Mouse (Mus musculus): ENCODE data around the gene Fam222a.

Fam222a gene

DNA sequence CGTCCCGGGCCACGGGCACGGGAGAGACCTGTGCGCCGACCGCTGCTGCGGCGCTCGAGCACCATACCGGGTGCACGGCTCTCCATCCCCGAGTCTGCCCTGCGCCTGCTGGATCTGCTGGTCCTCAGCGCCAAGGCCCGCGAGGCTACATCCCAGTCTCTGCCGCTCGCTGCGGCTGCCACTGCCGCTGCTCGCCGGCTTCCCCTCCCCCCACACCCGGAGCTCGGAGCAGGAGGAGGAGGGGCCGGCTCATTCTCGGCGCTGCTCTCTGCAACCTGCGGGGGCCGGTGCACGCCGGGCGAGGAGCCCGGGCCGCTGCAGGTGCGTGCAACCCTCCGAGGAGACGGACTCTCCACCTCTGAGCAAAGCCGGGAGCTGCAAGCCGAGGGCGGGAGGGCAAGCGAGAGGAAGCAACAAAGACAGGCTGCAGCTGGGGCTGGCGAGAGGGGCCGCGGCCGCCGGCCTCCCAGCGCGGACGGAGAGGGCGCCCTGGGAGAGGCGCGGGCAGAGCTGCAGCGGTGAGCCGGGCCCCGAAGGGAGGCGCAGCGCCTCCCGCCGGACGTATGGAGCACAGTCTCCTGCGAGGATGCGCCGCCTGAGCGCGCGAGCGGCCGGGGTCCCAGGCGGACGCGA, at the start of gene Fam222a:
Gene Fam222a, plus strand, starts transcription at position 452 of the 633 bp plus-strand sequence.
- DNase-seq (ENCODE audit: low spot score), result peak; percentile 62

- no peak for DNase-seq (ENCODE audit: low spot score)
Measured at GRCm38 (mm10) chr5:114528355-114528754, 39.5 kb upstream of the Fam222a start.

DNA sequence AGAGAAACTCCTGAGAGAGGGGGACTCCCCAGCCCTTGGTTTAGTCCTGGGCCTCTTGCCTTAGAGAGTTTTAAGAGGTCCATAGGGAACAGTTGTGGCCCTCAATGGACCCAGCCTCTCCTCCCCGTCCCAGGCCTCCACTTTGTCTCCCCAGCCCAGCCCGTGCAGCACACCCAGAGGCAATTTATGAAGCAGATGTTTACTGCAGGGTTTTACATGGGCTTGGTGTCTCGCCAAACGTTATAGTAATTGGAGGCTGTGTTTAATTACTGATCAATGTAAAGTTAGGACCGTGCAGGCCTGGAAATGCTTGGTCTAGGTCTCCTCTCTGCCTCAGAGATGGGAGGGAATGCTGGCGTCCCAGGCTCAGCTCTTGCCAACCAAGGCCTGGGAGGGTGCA, 37.5 kb upstream of the Fam222a start:
- DNase-seq (ENCODE audit: low spot score), result no peak

DNA sequence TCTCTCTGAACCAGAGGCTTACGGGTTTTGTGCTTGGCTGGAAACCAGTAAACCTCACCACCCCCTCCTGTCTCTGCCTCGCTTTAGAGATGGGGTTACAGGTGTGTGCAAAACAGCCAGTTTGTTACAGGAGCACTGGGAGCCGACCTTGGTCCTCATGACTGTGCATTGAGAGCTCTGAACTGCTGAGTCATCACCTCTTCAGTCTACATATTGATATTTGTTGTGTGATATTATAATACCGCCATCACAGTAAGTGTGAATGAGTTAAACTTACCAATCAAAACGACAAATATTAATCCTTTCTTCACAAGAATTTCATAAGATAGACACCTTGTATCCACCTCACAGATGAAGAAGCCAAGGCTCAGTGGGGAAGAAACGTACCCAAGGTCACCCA, 35.8 kb upstream of the Fam222a start:
- DNase-seq (ENCODE audit: low spot score), result no peak

DNA sequence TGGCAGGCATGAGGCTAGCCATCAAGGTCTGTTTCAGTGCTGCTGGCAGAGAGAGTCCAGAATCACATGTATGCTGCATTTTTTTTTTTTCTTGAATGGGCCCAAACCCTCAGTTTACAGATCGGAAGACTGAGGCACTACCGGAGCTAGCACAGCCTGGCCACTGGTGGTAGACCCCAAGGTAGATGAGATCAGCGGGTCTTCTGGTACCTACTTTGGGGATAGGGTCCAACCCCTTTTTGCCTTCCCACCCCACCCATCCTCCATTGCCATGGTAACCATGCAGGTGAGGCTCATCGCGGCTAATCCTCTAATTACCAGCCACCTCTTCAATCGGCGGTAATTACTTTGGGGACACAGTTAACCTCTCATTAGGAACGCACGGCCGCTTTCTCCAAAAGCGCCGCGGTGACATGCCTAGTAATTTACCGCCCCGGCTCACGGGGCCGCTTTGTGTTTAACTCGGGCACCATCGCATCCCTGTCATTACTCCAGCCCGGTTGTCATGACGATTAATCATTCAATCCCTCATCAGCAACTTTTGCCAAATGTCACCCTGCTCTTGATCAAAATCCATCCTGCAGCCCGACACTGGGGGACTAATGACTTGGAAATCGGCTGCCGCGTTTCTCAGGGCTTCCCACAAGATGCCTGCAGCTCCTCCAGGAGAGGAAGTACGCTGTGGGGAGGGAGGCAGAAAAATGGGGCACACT, 30.4 kb upstream of the Fam222a start:
- no peak for DNase-seq (ENCODE audit: low spot score)

DNA sequence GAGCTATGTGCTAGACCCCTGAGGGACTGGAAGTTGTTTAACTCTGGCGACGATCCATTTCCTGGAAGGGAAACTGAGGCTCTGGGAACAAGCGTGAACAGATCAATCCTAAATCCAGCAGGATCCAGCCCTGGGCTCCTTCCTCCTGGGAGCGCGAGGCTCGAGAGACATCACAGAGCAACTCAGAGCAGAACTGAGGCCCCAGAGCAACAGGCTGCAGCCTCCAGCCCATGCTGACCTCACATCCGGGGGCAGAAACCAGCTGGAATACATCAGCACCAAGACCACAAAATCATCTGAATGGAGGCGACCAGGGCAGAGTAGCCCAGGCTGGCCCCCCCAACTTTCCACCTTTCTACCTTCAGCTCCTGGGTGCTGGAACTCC, 29.8 kb upstream of the Fam222a start:
- no peak for DNase-seq (ENCODE audit: low spot score)

- DNase-seq (ENCODE audit: low spot score), result no peak
Measured at GRCm38 (mm10) chr5:114538752-114539151, 29.1 kb upstream of the Fam222a start.

GRCm38 (mm10) chr5:114539766-114540165, 28.1 kb upstream of the Fam222a start:
- DNase-seq (ENCODE audit: low spot score), result no peak

- no peak for DNase-seq (ENCODE audit: low spot score)
Measured at GRCm38 (mm10) chr5:114541656-114542445, 26.0 kb upstream of the Fam222a start.

DNA sequence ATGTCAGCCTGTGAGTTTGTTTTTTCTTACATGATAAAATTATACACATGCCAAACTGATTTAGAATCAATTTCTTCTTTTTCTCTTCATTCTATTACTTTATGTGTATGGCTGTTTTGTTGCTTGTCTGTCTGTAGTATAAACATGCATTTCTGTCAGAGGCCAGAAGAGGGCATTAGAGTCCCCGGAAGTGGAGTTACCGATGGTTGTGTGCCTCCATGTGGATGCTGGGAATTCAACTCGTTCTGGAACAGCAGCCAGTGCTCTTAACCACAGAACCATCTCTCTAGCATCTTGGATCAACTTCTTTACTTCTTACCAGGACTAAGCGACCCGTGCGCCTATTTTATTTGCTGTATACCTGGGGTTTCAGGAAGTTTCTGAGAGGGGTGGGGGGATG, 24.2 kb upstream of the Fam222a start:
- no peak for DNase-seq (ENCODE audit: low spot score)

DNA sequence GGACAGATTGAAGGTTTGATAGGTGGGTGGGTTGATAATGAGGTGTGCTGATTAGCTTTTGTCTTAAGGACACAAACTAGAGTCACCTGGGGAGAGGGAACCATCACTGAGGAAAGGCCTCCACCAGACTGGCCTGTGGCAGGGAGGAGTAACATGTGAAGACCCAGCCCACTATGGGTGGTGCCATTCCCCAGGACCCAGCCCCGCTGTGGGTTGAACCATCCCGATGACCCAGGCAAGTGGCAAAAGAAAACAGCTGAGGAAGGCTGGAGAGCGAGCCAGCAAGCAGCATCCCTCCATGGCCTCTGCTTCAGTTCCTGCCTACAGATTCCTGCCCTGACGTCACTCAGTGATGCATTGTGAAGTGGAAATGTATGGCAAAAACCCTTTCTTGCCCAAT, 23.6 kb upstream of the Fam222a start:
- DNase-seq (ENCODE audit: low spot score), result no peak

DNA sequence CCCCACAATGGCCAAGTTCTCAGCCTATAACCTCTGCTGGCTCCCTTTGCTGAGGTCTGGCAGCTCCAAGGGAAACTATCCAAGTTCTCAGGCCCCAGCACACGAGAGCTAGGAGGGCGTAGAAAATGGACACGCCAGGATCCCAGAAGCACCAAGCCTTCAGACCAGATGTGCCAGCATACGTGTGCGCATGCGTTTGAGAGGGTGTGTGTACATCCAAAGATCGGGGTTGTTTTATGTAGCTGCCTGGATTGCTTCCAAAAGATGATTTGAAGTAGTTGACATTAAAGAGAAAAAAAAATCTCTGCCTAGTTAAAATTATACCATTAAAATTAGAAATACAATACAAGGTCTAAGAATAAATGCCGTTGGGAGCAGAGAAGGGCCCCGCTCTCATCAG, 22.7 kb upstream of the Fam222a start:
- DNase-seq (ENCODE audit: low spot score), result no peak

GRCm38 (mm10) chr5:114548976-114549375, 18.8 kb upstream of the Fam222a start:
- no peak for DNase-seq (ENCODE audit: low spot score)

GRCm38 (mm10) chr5:114549770-114550169, 18.0 kb upstream of the Fam222a start:
- DNase-seq (ENCODE audit: low spot score), result no peak

DNA sequence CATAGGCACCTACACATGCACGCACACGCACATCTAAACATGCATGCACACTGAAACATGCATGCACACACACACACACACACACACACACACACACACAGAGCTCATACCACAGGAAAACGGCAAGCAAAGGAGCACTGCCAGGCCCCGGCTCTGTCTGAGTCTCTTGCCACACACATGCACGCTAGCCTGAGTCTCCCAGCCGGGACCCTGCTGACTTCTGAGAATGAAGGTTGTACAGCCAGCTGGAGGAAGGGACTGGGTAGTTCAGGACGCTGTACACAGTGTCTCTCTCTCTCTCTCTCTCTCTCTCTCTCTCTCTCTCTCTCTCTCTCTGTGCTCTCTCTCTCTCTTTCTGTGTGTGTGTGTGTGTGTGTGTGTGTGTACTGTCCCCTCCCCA, 17.4 kb upstream of the Fam222a start:
- DNase-seq (ENCODE audit: low spot score), result no peak

DNA sequence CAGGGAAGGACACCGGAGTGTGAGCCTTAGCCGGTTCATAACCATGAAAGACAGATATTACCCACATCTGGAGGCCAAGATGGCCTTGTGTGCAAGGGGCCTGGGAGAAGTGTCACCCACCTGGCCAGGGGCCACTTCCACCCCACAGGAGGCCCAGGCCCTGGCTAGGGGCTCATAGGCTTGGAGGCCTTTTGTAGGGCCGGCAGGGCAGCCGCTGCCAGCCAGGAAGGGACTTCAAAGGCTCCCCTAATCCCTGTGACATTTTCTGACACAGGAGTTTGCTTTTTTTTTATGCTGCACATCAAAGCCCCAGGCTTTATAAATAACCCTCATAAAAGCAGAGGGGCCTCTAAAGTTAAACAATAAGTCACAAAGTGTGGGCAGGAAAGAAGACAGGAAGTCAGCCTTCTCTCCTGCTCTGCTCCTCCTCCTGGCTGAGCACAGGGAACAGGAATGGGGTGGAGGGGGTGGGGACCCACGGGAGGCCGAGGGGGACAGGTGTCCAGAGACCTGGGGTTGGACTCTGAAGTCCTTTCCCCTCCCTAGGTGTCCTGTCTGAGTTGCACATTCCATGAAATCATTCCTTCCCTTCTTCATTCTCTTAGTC, 16.8 kb upstream of the Fam222a start:
- DNase-seq (ENCODE audit: low spot score), result no peak

DNA sequence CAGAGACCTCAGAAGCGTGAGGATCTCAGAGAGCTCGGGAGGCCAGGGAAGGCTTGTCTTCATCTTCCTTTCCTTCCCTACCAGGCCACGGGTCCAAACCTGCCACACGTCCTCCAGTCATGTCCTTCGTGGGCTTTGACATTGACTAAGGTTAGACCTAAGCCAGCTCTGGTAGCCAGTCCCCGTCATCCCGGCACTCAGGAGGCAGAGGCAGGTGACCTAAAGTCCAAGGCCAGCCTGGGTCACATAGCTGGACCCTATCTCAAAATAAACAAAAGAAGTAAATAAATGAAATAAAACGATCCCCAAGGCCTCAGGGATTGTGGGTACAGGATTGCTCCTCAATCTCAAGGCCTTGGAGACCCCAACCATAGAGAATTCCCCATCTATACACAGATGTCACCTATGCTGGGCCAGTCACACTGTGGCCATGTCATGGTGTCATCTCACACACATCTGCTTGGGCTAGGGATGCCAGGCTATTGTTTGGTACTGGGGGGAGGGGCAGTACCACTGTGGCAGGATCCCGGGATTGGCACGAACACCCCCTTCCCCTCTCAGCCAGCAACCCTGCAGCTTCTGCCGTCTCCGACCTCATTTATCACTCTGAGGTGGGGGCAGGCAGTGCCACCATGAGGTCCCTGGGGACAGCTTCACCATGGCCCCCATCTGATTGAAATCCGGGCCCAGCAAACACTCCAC, 15.2 kb upstream of the Fam222a start:
- DNase-seq (ENCODE audit: low spot score), result no peak

- DNase-seq (ENCODE audit: low spot score), result no peak
Measured at GRCm38 (mm10) chr5:114553706-114554105, 14.1 kb upstream of the Fam222a start.

DNA sequence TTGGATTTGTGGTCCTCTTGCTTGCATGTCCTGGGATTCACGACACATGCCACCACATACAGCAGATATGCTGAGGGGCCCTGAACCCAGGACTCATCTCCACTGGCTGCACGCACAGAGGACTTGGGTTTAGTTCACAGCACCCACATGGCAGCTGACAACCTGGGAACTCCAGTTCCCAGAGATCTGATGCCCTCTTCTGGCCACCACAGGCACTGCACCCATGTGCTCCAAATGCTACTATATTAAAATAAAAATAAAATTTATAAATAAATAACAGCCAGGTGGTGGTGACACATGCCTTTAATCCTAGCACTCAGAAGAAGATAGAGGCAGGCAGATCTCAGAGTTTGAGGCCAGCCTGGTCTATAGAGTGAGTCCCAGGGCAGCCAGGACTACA, 12.4 kb upstream of the Fam222a start:
- no peak for DNase-seq (ENCODE audit: low spot score)

DNA sequence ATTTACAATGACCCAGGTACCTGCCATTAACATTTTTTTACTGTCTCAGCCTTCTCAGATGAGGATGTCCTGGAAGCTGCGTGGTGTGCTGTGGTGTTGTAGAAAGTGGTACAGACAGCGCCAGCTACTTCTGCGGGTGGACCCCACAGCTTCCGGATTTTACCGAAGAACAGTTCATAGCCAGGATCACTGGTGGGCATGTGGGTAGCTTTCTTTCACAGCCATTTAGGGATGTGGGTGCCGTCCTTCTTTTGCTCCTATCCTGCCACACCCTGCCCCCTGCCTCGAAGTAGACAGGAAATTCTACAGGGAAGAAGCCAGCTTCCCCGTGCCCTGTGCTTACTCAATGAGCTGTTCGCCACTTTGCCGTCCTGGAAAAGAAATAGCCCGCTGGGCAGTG, 11.7 kb upstream of the Fam222a start:
- no peak for DNase-seq (ENCODE audit: low spot score)

- DNase-seq (ENCODE audit: low spot score), result no peak
Measured at GRCm38 (mm10) chr5:114557765-114558731, 9.8 kb upstream of the Fam222a start.
